Mouse (Mus musculus): ENCODE results near the gene Dnttip1.
"Not testable (repeated sequence)": the region's sequence is repeated elsewhere in the genome, so short reads cannot be mapped to it uniquely, and the experiment has no call there.

Dnttip1 gene

DNA sequence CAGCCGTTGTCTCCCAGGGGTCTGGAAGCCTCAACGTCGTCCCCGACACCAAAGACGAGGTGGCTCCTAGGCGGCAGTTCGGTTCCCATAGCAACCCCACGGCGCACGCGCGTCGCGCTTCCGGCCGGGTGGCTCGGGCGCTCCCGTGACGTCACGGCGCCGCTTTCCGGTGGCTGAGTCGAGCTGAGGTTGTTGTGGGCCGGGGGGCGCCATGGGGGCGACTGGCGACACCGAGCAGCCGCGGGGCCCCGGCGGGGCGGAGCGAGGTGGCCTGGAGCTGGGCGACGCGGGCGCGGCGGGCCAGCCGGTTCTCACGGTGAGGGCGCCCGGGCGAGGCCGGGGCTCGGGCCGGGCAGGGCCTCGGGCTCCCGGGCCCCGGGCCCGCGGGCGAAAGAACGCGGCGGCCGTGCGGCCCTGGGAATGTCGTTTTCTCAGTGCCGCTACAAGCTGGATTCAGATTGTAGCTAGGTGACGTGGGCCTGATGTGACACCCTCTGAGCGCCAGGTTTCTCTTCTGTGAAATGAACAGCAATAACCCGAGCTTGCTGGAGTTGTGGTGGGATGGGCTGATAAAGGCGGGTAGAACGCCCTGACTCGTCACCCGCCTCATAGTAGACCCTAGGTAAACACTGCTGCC is at the start of gene Dnttip1, which contains the start of gene Wfdc3:
TSS of gene Dnttip1 (plus strand) at position 141 of the 637 bp plus-strand sequence.
TSS of gene Wfdc3 (minus strand) at position 89 of the 637 bp plus-strand sequence.
- peak; percentile 95 to 97 for DNase-seq (ENCODE audit: low spot score in 2 of 2)

DNA sequence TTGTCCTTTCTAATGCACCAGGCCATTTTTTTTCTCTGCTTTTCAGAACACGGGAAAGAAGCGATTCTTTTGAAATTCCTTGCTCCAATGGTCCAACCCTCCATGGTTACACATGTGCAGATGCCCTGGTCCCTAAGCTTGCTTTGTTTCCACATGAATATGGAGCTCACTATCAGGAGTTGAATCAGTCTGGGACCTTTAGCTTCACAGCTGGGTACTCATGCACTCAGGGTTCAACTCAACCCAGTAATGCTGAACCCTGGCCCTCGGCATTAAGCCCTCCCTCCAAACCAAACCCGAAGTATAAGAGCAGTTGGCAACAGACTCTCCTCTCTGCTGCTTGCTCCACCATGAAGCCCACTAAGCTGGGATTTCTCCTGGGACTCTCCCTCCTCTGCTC is 47.6 kb upstream of the Dnttip1 start, which contains the start of gene Spint4:
TSS of gene Spint4 (plus strand) at position 301 of the 400 bp plus-strand sequence.
- no peak for DNase-seq (ENCODE audit: low spot score in 2 of 2)

DNA sequence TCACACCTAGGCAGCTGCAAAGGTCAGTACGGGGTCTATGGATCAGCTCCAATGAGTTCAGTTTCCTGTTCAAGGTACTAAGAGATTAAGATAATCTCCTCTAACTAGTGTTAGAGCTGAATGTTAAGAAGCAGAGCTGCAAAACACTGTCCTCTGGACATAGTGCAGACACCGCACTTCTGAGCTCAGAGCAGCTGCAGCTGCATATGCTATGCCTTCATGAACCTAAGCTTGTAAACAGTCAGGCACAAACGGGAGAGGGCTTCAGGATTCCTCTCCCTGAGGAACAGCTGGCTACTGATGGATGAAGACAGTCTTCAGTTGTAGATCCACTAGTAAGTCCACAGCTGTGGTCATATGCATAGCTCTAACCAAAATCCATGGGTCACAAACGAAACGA is 44.8 kb upstream of the Dnttip1 start:
- no peak for DNase-seq (ENCODE audit: low spot score in 2 of 2)

DNA sequence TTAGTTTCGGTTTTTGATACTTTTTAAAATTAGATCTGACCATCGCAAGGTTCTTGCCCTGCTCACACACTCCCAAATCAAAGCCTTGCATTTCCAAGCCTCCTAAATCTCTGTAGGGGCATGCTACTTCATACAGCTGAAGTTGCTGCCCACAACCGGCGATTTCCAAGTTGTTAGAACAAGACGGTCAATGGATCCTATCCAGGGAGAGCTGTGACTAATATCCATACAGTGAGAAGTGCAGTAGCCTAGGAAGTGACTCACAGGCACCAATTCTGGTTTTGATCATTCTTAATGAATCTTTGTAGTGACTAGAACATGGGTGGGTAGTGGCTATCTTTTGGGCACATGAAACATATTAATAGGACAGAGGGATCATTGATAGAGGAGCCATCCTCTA is 44.0 kb upstream of the Dnttip1 start:
- DNase-seq (ENCODE audit: low spot score in 2 of 2), result no peak

DNA sequence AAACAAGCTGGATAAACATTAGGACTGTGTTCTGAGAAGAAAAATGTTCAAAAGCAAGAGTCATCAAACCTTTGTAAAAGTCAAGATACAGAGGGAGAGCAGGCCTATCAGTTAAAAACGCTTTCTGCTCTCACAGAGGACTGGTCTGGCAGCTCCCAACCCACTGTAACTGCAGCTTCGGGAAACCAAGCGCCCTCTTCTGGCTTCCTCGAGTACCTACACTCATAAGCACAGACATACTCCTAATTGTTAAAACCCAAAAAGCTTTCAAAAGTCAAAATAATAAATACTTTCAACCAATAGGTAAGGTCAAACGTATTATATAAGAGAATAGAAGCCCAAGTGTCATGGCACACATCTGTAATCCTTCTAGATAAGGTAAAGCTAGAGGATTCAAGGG is 41.5 kb upstream of the Dnttip1 start:
- no peak for DNase-seq (ENCODE audit: low spot score in 2 of 2)

DNA sequence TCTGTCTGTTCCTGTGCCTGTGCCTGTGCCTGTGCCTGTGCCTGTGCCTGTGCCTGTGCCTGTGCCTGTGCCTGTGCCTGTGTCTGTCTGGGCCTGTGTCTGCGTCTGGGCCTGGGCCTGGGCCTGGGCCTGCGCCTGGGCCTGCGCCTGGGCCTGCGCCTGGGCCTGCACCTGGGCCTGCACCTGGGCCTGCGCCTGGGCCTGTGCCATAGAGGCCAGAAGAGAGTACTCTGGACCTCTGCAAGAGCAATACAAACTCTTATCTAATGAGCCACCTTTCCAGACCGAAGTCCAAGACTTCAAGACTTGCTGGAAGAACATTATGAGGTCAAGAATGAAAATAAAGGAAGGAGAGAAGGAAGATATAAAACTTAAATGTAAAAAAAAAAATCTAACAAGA is 40.5 kb upstream of the Dnttip1 start:
- no peak for DNase-seq (ENCODE audit: low spot score in 2 of 2)

DNA sequence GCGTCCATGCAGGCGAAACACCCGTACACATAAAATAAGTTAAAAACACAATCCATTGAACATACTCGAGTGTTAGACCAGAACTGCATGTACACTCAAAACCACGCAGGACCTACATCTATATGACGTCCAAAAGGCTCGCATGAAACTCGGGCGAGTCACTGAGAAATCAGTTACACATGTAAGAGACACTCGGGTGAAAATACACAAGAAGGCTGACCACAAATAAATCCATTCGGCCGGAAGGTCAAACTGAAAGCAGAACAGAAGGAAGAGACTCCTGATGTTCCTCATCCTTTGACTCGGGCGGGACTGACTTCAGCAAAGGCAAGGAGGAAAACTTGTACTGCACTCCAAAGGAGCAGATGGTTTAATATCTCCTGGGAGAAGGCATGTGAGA is 39.8 kb upstream of the Dnttip1 start:
- no peak for DNase-seq (ENCODE audit: low spot score in 2 of 2)

DNA sequence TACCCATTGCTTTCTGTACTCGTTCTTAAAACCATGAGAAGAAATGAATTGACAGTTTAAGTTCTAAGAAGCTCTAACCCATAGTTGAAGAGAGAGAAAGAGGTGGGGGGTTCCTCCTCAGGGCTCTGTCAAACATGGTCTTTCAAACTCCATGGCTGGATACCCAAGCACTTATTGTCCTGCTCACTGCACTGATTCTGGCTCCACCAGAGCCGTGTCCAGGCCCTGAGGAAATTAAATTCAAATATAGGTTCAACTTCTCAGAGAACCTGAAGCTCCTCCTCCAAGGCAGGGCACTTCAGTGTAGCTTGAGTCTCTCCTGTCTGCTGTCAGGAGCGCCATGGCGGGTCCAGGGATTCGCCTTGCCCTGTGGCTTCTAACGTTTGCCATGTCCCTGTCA is 30.8 kb upstream of the Dnttip1 start, which contains the start of gene Spint5:
TSS of gene Spint5 (plus strand) at position 301 of the 400 bp plus-strand sequence.
- no peak for DNase-seq (ENCODE audit: low spot score in 2 of 2)

DNA sequence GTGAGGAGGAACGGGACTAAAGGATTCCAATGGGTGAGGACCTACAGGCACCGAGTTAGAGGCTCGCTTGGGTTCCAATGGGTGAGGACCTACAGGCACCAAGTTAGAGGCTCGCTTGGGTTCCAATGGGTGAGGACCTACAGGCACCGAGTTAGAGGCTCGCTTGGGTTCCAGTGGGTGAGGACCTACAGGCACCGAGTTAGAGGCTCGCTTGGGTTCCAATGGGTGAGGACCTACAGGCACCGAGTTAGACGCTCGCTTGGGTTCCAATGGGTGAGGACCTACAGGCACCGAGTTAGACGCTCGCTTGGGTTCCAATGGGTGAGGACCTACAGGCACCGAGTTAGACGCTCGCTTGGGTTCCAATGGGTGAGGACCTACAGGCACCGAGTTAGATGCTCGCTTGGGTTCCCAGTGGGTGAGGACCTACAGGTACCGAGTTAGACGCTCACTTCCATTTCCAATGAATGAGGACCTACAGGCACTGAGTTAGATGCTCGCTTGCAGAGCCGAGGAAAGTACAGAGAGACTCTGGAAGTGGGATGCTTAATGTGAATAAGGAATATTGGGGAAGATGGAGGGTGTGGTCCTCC is 29.5 kb upstream of the Dnttip1 start:
- not testable (repeated sequence) for DNase-seq (ENCODE audit: low spot score in 2 of 2)

DNA sequence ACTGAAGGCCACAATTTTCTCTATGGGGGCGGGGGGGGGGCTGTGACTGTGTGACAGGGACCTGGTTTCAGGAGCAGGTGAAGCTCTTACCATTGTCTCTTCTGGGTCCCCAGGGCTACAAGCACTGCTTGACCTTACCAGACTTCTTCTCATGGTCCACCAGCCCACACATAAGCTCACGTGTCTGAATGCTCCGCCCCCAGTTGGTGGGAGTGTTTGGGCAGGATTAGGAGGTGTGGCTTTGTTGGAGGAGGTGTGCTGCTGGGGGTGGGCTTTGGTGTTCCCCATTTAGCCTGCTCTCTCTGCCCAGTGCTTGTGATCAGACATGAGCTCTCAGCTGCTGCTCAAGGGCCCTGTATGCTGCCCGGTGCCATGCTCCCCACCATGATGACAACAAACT is 22.5 kb upstream of the Dnttip1 start:
- DNase-seq (ENCODE audit: low spot score in 2 of 2), result no peak

DNA sequence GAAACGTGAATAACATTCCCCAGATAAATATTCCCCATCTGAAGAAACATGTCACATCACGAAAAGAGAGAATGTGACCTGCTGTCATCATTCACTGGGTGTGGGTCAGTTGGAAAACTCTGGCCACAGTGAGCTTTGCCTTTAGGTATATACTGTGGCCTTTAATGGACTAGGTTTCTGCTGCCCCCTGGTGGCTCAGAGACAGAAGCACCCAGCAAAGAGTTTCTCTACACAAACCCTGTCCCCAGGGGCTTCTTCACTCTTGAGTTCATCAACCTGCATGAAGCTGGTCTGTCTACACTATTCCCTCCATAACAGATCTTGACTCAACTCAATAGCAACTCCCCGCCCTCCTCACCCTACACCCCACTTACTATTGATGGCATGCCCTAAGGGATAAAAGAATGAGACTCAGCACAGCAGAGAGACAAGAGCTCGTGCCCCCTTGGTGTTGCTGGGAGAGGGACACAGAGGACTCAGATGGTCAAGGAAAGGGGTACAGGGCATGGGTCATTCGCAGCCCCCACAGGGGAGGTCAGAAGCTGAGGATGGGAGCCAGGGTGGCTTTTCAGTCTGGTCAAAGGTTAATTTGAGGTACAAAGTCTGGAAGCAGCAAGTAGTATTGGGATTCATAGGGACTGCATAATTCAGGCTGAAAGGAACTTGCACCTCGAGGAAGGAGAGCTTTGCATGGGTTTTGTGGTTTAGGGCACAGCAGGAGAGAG is 19.7 kb upstream of the Dnttip1 start:
- peak; percentile 68 to 85 for DNase-seq (ENCODE audit: low spot score in 2 of 2)

DNA sequence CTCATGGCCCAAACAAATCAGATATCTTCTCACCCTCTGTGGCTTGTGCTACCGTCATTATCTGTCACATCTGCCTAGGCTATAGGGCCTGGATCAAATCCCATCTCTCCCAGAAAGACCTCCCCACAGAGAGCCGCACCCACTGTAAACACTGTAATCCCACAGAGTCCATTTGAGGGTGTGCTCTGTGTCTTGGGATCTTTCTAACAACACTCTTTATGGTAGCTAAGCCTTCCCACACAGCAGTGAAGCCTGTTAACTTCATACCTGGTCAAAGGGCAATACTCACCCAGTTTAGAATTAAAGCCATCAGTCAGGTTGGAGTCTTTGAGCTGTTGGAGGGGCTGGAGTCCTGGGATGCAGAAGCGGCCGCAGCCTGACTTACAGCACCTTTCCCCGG is 14.1 kb upstream of the Dnttip1 start:
- DNase-seq (ENCODE audit: low spot score in 2 of 2), result no peak

DNA sequence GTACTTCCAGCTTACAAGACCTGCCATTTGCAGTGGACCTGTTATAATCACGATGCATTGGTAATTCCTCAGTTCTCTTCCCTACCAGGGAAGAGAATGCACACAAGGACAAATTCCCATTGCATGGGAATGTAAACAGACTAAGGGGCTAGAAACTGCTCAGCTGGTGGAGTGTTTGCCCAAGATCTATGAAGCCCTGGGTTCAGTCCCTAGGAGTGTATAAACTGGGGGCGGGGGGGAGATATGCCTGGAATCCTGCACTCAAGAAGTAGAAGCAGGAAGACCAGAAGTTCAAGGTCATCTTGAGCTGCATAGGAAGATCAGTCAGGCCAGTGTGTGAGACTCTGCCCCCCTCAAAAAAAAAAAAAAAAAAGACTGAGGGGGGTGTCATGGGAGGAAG is 12.5 kb upstream of the Dnttip1 start:
- no peak for DNase-seq (ENCODE audit: low spot score in 2 of 2)

DNA sequence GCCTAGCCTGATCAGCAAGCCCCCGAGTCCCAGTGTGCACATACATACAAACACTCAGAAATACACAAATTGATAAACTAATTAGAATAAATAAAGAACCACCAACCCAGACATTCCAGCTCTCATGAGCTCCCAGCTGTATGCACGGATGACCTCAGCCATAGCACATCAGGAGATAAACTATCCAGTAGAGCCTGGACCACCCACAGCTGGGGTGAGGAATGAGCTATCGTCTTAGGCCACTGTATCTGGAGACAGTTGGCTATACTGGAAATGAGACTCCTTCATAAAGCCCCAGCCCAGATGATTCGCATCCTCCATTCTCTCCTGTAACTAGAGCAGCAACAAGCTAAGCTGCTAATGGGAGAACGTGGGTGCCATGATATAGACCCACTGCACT is 10.9 kb upstream of the Dnttip1 start:
- DNase-seq (ENCODE audit: low spot score in 2 of 2), result no peak

DNA sequence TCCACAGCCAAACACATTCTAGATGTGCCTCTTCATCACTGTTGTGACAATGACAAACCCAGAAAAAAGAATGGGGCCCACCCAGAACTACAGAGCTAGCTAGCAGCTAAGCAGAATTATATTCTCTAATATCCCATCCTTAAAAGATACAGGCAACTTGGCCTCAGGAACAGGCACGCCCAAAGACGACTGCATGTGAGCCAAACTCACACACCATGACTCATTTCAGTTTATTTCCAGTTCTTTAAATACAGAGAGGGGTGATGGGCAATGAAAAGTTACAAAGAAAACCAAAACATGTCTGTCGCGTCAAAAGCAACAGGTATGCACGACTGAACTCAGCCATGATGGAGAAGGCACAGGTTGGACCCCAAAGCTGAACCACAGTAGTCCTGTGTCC is 10.3 kb upstream of the Dnttip1 start:
- DNase-seq (ENCODE audit: low spot score in 2 of 2), result no peak

DNA sequence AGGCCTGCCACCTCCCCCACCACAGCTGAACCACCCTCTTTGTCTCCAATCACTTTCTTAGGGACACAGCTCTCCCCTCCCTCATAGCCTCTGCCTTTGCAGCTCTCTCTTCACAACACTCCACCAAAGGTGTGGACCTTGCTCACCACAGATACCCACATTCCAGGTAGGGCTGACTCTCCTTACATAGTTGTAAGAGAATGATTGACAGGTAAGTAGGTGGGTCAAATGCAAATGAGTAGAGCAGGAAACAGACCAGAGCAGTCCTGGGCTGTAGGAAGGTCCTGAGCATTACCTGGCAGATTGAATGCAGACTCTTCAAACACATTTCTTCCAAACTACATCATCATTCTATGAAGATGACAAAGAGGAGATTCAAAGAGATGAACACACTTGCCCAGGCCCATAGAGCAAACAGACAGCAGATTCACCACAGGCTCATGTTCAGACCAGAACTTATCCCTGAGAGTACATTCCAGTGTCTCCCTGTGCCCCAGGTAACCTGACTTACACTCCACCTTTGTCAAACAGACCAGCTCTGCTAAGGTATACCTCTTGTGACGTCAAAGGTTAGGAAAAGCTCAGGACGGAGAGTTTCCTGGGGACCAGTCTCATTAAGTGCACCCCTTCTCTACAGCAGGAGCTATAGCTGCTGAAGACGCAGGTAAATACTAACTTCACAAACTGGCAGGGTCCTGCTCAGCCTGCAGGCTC is 8.2 kb upstream of the Dnttip1 start:
- no peak for DNase-seq (ENCODE audit: low spot score in 2 of 2)

DNA sequence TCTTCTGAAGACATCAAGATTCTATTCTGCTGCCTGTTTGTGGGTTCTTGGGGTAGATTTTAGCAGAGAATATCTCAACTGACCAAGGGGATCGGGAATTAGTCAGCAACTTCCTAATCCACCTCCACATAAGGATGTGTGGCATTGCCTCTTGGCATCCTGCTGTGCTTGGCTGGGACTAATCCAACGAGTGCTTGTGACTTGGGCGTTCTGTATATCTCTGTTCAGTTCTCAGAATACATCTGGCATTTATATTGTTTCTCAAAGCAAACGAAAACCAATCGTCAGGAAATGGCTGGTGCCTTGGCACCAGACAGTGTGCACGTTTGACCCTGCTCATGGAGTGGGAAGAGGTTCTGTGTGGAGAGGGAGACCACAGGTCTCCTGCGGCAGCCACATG is 5.9 kb upstream of the Dnttip1 start:
- DNase-seq (ENCODE audit: low spot score in 2 of 2), result no peak

DNA sequence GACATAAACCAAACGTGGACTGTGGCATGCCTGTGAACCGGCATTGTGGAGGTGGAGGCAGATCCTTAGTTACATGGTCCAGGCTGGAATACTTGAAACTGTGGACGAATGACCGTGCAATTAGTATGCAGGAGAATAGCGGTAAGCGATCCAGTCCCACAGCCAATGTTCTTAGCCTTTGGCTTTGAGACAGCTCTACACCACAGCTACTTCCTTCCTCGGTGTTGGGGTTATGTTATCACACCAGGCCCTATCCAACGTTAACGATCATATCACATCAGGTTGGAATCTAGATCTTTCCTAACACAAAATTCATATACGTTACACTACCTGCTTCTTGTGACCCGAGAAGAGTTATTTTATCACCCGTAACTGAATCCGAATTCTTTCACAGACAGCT is 796 bp upstream of the Dnttip1 start:
- no peak for DNase-seq (ENCODE audit: low spot score in 2 of 2)

DNA sequence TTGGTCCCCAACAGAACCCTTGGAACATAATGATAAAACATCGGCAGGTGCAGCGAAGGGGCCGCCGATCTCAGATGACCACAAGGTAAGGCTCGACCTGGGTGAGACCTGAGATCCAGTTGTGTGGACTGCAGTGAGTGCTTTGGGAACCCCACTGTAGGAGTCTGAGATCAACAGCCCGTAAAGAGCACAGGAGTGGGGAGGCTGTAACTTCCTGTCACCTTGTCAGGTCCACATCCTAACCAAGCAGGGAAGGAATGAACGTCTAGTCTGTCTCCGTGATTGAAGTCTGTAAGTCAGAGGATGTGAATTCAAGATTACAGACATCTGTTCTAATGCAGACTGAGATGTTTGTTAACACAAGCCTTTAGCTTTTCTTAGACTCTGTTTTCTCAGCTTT is 910 bp downstream of the Dnttip1 start:
- DNase-seq (ENCODE audit: low spot score in 2 of 2), result peak in 1 of 2 experiments; percentile 36

DNA sequence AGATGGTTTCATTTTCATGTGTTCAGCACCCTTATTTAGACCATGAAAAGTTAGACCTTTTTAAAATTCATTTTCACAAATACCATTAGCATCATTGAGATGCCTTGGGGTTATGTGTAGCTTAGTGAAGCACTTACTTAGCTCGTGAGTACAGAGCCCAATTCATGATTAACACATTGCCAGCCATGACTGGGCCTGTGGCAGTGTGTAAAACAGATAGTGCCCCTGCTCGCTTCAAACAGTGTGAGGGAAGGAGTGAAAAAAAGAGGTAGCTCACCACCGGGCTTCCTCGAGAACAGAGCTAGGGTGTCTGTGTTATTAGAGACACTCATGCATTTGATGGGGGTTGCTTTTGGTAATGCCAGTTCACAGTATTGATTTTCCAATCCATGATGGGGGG is 2.4 kb downstream of the Dnttip1 start:
- DNase-seq (ENCODE audit: low spot score in 2 of 2), result peak in 1 of 2 experiments; percentile 27

DNA sequence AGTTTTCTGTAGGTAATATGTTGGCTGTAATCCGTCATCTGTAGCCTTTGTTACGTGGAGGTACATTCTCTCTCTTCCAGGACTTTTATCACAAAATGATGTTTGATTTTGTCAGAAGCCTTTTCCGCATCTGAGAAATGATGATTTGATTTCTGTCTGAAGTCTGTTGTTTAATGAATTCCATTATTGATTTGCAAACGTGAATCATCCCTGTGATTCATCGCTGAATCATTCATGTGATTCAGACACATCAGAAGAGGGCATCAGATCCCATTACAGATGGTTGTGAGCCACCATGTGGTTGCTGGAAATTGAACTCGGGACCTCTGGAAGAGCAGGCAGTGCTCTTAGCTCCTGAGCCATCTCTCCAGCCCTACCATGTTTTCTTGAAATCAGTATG is 3.2 kb downstream of the Dnttip1 start:
- no peak for DNase-seq (ENCODE audit: low spot score in 2 of 2)

DNA sequence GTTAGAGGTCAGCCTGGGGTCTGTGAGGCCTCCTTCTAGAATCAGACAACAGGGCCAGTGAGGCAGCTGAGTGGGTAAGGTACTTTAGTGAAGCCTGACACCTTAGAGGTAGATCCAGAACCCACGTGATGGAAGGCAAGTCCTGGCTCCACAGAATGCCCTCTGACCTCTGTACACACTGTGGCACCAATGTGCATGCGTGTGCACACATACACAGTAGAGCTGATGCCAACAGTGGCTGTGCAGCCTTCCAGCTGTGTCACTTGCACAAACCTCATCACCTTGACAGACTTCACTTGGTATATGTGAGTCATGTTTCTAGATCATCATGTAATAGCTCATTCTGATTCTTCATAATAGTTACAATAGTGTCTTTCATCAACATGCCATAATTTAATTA is 6.7 kb downstream of the Dnttip1 start:
- DNase-seq (ENCODE audit: low spot score in 2 of 2), result no peak

All from spleen, postnatal 10 days (tissue).